Mouse (Mus musculus) hindbrain, postnatal 0 days (tissue): ENCODE measurements at regions not wholly inside any gene's neighbourhood (a gene's known extent, or its start where the extent isn't known, plus 50 kb on each side); places are given as distances from the start of the nearest gene placed in this dataset.

ENCODE experiments used
- ATAC-seq: fragments of 200-750 bp; cut with Nextera tagmentation; 2 replicates; pipeline ENCODE4 v1.8.0; 2017; ENCODE audit warnings: mild to moderate bottlenecking, moderate TSS enrichment, moderate library complexity
- DNase-seq: peaks from one replicate; pipeline ENCODE4 v3.0.0-alpha.2; 2015; ENCODE audit warnings: low spot score
- H3K27ac ChIP-seq: fragments of 300-500 bp; sonication (generic); 2 replicates; pipeline ENCODE4 v1.5.1; 2014; ENCODE audit warnings: mild to moderate bottlenecking
- H3K27me3 ChIP-seq: fragments of 300-500 bp; sonication (generic); 2 replicates; pipeline ENCODE4 v1.6.1; 2014; ENCODE audit warnings: low read length, mixed read lengths; ENCODE audit not compliant: insufficient read depth
- H3K36me3 ChIP-seq: fragments of 300-500 bp; sonication (generic); 2 replicates; pipeline ENCODE4 v1.6.1; 2014; ENCODE audit warnings: low read length, mixed read lengths; ENCODE audit not compliant: insufficient read depth
- H3K4me1 ChIP-seq: fragments of 300-500 bp; sonication (generic); 2 replicates; pipeline ENCODE4 v1.6.1; 2014; ENCODE audit warnings: antibody characterized with exemption, low read length, mixed read lengths; ENCODE audit not compliant: insufficient read depth
- H3K4me2 ChIP-seq: fragments of 300-500 bp; sonication (generic); 2 replicates; pipeline ENCODE4 v1.6.1; 2014; ENCODE audit warnings: low read depth, mild to moderate bottlenecking, low read length, moderate library complexity, mixed read lengths
- H3K4me3 ChIP-seq: fragments of 300-500 bp; sonication (generic); 2 replicates; pipeline ENCODE4 v1.5.1; 2014; ENCODE audit warnings: low read length
- H3K9ac ChIP-seq: fragments of 300-500 bp; sonication (generic); replicated peaks from 2 replicates; pipeline ENCODE4 v1.6.1; 2014; ENCODE audit warnings: mild to moderate bottlenecking, low read length, moderate library complexity, mixed read lengths
- H3K9me3 ChIP-seq: fragments of 300-500 bp; sonication (generic); 2 replicates; pipeline ENCODE4 v1.6.1; 2016; ENCODE audit warnings: low read length, mixed read lengths
- CTCF ChIP-seq: IDR thresholded peaks from 2 replicates; pipeline ENCODE4 v1.5.1; 2016; ENCODE audit warnings: antibody characterized with exemption, control low read depth, low read depth
- WGBS: fragments of 180-500 bp; shearing (Covaris S2); extraction: QIAGEN DNeasy Blood & Tissue Kit; methylation state at CpG from one replicate; pipeline ENCODE4 v1.1.7; 2014; 5-methylcytosine and 5-hydroxymethylcytosine counted together

- WGBS, result 76% methylated on average over 2 of the region's 2 CpGs
- Histone ChIP-seq H3K4me3 (no peak overlapping the region), H3K36me3 (no peaks in the 10 kb centered on the region), H3K4me2 (no peak overlapping the region), H3K4me1 (no peaks in the 10 kb centered on the region), H3K9me3 (no peaks in the 10 kb centered on the region), H3K9ac (no peak overlapping the region), H3K27ac (no peak overlapping the region), H3K27me3 (no peaks in the 10 kb centered on the region)
- ATAC-seq (no peak), DNase-seq (no peak)
- no peak for TF ChIP-seq CTCF
These were observed 944.1 kb upstream of the Adgrl4 start for GRCm38 (mm10) chr3:150493433-150494045.

- H3K27ac ChIP-seq, result no peak overlapping the region
- no peak overlapping the region for H3K4me3 ChIP-seq
- WGBS, result 90% methylated on average over 3 of the region's 3 CpGs
- H3K27me3 ChIP-seq, result no peaks in the 10 kb centered on the region
- H3K4me2 ChIP-seq, result no peak overlapping the region
- no peak overlapping the region for H3K9ac ChIP-seq
- no peaks in the 10 kb centered on the region for H3K4me1 ChIP-seq
- H3K9me3 ChIP-seq, result no peaks in the 10 kb centered on the region
- no peak for DNase-seq
- no peak for ATAC-seq
- TF ChIP-seq CTCF, result no peak
- H3K36me3 ChIP-seq, result no peaks in the 10 kb centered on the region
These were observed 906.7 kb upstream of the Adgrl4 start for GRCm38 (mm10) chr3:150530966-150531365.

DNA sequence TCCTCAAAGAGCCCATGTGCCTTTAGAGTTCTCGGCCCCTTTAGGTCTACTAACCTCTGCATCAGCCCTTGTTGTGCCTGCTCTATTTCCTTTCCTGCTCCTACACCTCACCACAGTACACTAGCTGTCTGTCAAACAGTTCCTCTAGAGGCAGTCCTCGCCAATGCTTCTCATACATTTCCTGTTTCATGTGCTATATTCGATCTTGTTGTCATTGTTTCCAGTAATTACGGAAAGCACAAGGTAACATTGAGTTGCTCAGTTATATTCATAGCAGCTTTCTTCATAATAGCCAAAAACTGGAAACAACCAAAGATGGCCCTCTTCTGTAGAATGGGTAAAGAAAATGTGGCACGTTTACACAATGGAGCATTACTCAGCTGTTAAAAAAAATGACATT, 894.6 kb upstream of the Adgrl4 start:
- DNase-seq, result no peak
- H3K4me3 ChIP-seq, result no peak overlapping the region
- WGBS, result 88% methylated on average over 5 of the region's 5 CpGs
- H3K9me3 ChIP-seq, result no peaks in the 10 kb centered on the region
- H3K27me3 ChIP-seq, result no peaks in the 10 kb centered on the region
- H3K36me3 ChIP-seq, result no peaks in the 10 kb centered on the region
- H3K27ac ChIP-seq, result no peak overlapping the region
- ATAC-seq, result no peak
- TF ChIP-seq CTCF, result no peak
- H3K9ac ChIP-seq, result no peak overlapping the region
- H3K4me1 ChIP-seq, result no peaks in the 10 kb centered on the region
- H3K4me2 ChIP-seq, result no peak overlapping the region

DNA sequence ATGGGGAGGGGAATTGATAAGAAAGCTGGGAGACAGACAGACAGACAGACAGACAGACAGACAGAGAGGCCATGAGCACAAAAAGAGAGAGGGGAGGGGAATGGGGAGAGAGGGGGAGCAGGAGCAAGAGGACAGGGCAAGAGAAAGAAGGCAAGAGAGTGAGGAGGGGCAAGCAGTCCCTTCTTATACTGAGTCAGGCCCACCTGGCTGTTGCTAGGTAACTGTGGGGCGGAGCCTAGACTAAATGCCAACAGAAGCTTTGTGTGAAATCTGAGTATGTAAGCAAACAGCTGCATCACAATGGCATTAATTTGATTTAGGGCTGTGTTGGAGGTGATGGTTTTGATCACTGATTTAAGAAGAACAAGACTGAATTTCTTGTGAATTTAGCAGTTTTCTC, 849.2 kb upstream of the Adgrl4 start:
- H3K4me1 ChIP-seq, result no peaks in the 10 kb centered on the region
- H3K27me3 ChIP-seq, result no peaks in the 10 kb centered on the region
- H3K4me2 ChIP-seq, result no peak overlapping the region
- H3K27ac ChIP-seq, result no peak overlapping the region
- DNase-seq (no peak), ATAC-seq (no peak)
- H3K9me3 ChIP-seq, result no peaks in the 10 kb centered on the region
- no peak for TF ChIP-seq CTCF
- 64% methylated on average over 1 of the region's 1 CpGs for WGBS
- no peaks in the 10 kb centered on the region for H3K36me3 ChIP-seq
- H3K4me3 ChIP-seq, result no peak overlapping the region
- no peak overlapping the region for H3K9ac ChIP-seq

- no peak for TF ChIP-seq CTCF
- WGBS, result 93% methylated on average over 2 of the region's 2 CpGs
These were observed 846.7 kb upstream of the Adgrl4 start for GRCm38 (mm10) chr3:150590978-150591377.

GRCm38 (mm10) chr3:150603400-150604095, 834.1 kb upstream of the Adgrl4 start:
- Histone ChIP-seq H3K4me2 (no peak overlapping the region), H3K4me1 (no peaks in the 10 kb centered on the region), H3K9ac (no peak overlapping the region), H3K27me3 (no peaks in the 10 kb centered on the region), H3K9me3 (no peaks in the 10 kb centered on the region), H3K27ac (no peak overlapping the region), H3K36me3 (no peaks in the 10 kb centered on the region), H3K4me3 (no peak overlapping the region)
- ATAC-seq (no peak), DNase-seq (no peak)
- TF ChIP-seq CTCF, result no peak
- WGBS, result 75% methylated on average over 2 of the region's 2 CpGs

More at GRCm38 (mm10) chr3:150590978-150591377, 846.7 kb upstream of the Adgrl4 start:
- Histone ChIP-seq H3K36me3 (no peaks in the 10 kb centered on the region), H3K27me3 (no peaks in the 10 kb centered on the region), H3K9ac (no peak overlapping the region), H3K4me2 (no peak overlapping the region), H3K9me3 (no peaks in the 10 kb centered on the region), H3K4me3 (no peak overlapping the region), H3K4me1 (no peaks in the 10 kb centered on the region), H3K27ac (no peak overlapping the region)
- no peak for DNase-seq
- no peak for ATAC-seq

DNA sequence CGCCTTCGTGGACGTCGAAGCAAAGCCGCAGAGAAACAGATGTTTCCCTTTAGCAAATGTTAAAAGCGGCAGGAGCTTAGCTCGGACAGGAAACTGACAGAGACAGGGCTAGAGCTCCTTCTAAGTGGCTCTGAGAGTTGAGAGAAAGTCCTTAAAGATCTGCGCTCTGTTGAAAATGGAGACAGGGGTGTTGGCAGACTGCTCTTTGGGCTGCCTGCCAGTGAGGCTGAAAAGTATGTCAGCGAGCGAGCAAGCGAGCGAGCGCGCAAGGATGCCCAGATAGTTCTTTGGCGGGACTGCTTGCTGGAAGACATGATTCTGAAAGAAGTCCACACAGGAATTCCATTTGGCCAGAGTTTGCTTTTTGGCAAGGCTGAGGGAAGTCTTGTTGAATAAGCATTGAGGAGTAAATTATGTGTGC, 827.0 kb upstream of the Adgrl4 start:
- WGBS, result 50% methylated on average over 15 of the region's 15 CpGs
- Histone ChIP-seq H3K4me1 (no peaks in the 10 kb centered on the region), H3K27me3 (no peaks in the 10 kb centered on the region), H3K36me3 (no peaks in the 10 kb centered on the region), H3K9ac (no peak overlapping the region), H3K4me2 (peak overlapping the region; percentile 50), H3K27ac (peak overlapping the region; percentile 71), H3K4me3 (peak overlapping the region; percentile 19; the same call in 1 of the 2 replicates), H3K9me3 (no peaks in the 10 kb centered on the region)
- no peak for TF ChIP-seq CTCF
- DNase-seq (peak; percentile 86), ATAC-seq (peak; percentile 68)
